Mouse (Mus musculus): ENCODE data around the gene Eif3g. TPM values are rescaled to one million over a fixed set of nuclear protein-coding genes. Genes with fewer than 3 reads are reported as not detected.

Gene Eif3g
- total RNA-seq (2021): 100 to 1,000 TPM; 177 TPM
- long read RNA-seq, experiment 1, transcript Eif3g-201 (11 exons, 1,101 nt): major isoform, 135 of 158 reads
- long read RNA-seq, experiment 1, partial matches to known transcripts: 18 of 158 reads
- long read RNA-seq, experiment 1, other reads (novel, unspliced or antisense): 5 of 158 reads
- long read RNA-seq, experiment 2, transcript Eif3g-201 (11 exons, 1,101 nt): major isoform, 120 of 141 reads
- long read RNA-seq, experiment 2, partial matches to known transcripts: 13 of 141 reads
- long read RNA-seq, experiment 2, other reads (novel, unspliced or antisense): 7 of 141 reads

- peak; percentile 76 to 81 for DNase-seq (ENCODE audit: low spot score in 2 of 2)
Measured at GRCm38 (mm10) chr9:20898511-20899073, at the start of gene Eif3g. Eif3g (minus strand) TSS chr9:20898623.

DNA sequence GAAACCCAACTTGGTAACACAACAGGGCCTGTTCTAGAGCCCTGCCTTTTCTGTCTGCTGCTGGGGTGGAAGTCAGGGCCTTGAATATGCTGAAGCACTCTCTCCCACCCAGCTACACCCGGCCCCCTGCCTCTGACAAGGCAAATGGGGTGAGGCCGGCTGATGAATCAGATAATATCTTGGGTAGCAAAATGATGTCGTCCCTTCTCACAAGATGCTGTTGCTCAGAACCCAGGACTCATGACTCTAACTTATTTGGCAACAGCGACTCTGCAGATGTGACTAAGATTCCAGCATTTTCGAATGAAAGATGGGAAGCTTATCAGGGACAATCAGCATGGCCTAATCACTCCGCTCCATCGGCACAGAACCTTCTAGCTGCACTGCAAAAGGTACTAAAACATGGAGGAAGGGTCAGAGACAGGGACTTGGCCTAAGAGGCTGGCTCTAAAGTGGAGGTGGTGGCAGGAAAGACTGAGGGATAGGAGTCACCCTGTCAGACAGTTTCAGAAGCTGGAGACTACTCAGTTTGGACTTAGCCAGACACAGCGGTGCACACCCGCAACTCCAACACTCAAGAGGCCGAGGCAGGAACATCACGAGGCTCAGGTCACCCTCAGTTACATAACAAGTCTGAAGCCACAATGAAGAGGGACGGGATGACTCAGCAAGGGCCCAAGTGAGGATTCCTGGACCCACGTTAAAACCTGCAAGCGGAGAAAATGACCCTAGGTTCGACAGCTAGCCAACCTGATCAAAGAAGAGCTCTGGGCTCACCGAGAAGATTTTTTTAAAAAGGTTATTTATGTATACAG is 47.9 kb upstream of the Eif3g start:
- no peak for DNase-seq (ENCODE audit: low spot score in 2 of 2)

GRCm38 (mm10) chr9:20944697-20945370 is 46.4 kb upstream of the Eif3g start:
- no peak for DNase-seq (ENCODE audit: low spot score in 2 of 2)

DNA sequence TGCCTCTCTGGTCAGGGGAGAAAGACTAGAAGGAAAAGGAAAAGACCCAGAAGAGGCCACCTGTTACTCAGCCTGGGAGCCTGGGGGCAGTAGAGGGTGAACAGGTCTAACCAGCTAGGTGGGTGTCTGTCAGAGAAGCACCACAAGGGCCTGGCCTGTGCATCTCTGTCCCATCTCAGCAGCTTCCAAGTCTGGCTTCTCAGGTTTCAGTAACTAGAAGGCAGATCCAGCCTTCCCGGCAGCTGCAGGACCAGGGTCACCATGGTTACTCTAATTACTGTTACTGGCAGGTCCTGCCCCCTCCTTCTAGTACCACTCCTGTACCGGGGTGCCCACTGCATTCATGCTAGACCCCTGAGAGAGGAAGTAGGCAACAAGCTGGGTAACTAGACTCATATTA is 45.5 kb upstream of the Eif3g start:
- no peak for DNase-seq (ENCODE audit: low spot score in 2 of 2)

DNA sequence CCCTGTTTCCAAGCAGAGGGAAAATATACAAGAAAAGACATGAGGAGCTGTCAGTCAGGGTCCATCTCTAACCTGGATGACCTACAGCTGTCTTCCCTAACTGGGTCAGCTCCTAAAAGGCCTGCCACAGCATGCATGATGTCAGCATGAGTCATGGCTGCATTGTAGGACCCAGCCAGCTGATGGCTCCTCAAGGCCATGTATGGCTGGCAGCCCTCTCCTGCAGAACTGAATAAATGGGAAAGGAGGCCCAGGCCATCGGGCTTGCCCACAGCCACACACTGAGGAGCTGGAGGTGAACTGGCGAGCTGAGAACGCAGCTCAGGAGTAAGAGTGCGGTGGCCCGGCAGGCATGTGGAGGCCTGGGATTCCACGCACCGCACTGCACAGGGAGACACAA is 45.0 kb upstream of the Eif3g start:
- DNase-seq (ENCODE audit: low spot score in 2 of 2): peak in 1 of 2 experiments; percentile 31

DNA sequence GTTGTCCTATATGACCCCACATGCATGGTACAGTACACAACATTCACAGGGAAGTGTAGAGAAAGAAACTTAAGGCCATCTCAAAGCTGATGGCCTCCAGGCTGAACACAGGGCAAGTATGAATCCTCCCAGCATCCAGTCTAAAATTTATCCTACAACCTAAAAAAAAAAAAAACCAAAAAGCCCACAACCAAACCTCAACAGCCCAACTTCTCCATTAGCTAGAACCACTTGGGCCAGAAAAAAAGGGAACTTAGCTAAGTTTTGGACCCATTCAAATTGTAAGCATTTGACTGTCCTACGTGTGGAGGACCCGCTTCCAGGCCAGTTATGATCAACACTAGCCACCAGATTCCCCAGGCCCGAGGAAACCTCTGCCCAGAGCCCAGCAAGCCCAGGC is 24.8 kb upstream of the Eif3g start:
- no peak for DNase-seq (ENCODE audit: low spot score in 2 of 2)

GRCm38 (mm10) chr9:20916160-20916559 is 17.7 kb upstream of the Eif3g start:
- no peak for DNase-seq (ENCODE audit: low spot score in 2 of 2)

- DNase-seq (ENCODE audit: low spot score in 2 of 2): no peak
Measured at GRCm38 (mm10) chr9:20909948-20910347, 11.5 kb upstream of the Eif3g start.

DNA sequence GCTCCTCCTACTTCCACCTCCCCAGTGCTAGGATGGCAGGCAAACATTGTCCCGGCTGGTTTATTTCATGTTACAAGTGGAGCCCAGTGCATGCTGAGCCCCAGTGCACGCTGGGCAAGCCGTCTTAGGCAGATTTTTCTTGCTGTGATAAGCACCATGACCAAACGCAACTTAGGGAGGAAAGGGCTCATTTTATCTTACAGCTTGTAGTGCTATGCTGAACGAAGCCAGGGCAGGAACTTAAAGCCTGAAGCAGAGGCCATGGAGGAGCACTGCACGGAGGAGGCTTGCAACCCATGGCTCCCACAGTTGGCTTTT is 3.7 kb upstream of the Eif3g start:
- DNase-seq (ENCODE audit: low spot score in 2 of 2): no peak

- DNase-seq (ENCODE audit: low spot score in 2 of 2): no peak
Measured at GRCm38 (mm10) chr9:20901466-20902173, 3.2 kb upstream of the Eif3g start.

GRCm38 (mm10) chr9:20897736-20898510 is 500 bp downstream of the Eif3g start:
- no peak for DNase-seq (ENCODE audit: low spot score in 2 of 2)

GRCm38 (mm10) chr9:20895382-20895781 is 3.0 kb downstream of the Eif3g start:
- no peak for DNase-seq (ENCODE audit: low spot score in 2 of 2)

GRCm38 (mm10) chr9:20894629-20895028 is 3.8 kb downstream of the Eif3g start:
- DNase-seq (ENCODE audit: low spot score in 2 of 2): no peak

- no peak for DNase-seq (ENCODE audit: low spot score in 2 of 2)
Measured at GRCm38 (mm10) chr9:20893590-20894343, 4.7 kb downstream of the Eif3g start.

- DNase-seq (ENCODE audit: low spot score in 2 of 2): no peak
Measured at GRCm38 (mm10) chr9:20893069-20893468, 5.4 kb downstream of the Eif3g start.

GRCm38 (mm10) chr9:20892104-20892653 is 6.2 kb downstream of the Eif3g start:
- DNase-seq (ENCODE audit: low spot score in 2 of 2): no peak

DNA sequence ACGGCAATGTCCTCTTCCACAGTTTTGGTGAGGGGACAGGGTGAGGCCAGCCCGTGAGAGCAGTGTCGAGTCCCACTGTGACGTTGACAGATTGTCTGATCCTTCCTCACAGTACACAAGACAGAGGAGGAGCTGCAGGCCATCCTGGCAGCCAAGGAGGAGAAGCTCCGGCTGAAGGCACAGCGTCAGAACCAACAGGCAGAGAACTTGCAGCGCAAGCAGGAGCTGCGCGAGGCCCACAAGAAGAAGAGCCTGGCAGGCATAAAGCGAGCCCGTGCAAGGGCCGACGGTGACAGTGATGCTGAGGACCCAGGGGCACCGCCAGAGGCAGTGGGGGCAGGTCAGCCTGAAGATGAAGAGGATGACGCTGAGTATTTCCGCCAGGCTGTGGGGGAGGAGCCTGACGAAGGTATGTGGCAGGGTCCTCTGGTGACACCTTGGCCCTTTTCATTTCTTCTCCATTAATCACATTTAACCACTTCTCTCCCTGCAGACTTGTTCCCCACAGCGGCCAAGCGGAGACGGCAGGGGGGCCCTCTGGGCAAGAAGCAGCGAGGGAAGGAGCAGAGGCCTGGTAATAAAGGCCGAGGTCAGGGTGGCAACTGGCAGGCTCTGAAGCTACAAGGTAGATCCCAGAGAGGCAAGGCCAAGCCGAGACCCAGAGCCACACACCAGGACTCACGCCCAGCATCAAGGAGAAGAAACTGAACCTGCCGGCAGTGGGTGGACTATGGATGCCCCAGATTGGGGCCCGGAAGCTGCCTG is 6.9 kb downstream of the Eif3g start:
- DNase-seq (ENCODE audit: low spot score in 2 of 2): no peak

DNA sequence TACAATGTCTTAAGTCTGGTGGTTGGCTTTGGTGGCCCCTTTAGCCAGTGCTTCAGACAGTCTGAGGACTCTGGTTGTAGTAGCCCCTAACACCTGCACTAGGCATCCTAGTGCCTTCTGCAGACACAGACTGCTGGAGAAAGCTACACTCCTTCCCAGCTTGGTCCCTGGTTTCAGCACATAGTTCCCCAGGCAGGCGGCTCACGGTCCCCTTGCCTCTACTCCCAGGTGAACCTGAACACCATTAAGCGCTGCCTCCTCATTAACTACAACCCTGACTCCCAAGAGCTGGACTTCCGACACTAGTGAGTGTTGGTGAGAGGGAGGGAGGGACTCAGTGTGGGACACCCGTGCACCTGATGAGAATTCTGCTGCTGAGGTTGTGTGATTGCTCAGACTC is 8.0 kb downstream of the Eif3g start:
- DNase-seq (ENCODE audit: low spot score in 2 of 2): no peak
